12 mouse cellular contexts compared by ENCODE assay signal in genomic region chr12:3884892-3885493, GRCm38 (mm10).
A peak's percentile ranks its signal among the peaks of the same experiment; 100 is the strongest.
DNase-seq lines count a peak whose midpoint lies in the region; ATAC-seq and TF ChIP-seq lines count a peak whose summit lies in the region.
"Had no signal": no experiment of that assay in that cellular context is flagged by ENCODE, and none has a peak within 500 bp of the region (broad histone marks: within the 10 kb centered on the region; RNA-seq: fewer than 3 reads in every experiment).

No protein-coding gene starts in this region.

- no peaks in the 10 kb centered on the region for H3K9me3 ChIP-seq in hindbrain, embryonic 11.5 days (ENCODE audit: control insufficient read depth, low read length)
- no peaks in the 10 kb centered on the region for H3K9me3 ChIP-seq in hindbrain, embryonic 12.5 days (replicated peaks)
- H3K9me3 ChIP-seq in neural tube, embryonic 12.5 days, result no peaks in the 10 kb centered on the region
- H3K9me3 ChIP-seq in neural tube, embryonic 15.5 days (replicated peaks), result no peaks in the 10 kb centered on the region
- H3K9me3 ChIP-seq in embryonic facial prominence, embryonic 12.5 days, result no peaks in the 10 kb centered on the region

- no peak overlapping the region for H3K4me3 ChIP-seq in hindbrain, embryonic 11.5 days (ENCODE audit: low read depth, low read length)
- H3K4me3 ChIP-seq in hindbrain, embryonic 12.5 days, result no peak overlapping the region
- H3K4me3 ChIP-seq in neural tube, embryonic 12.5 days, result no peak overlapping the region
- no peak overlapping the region for H3K4me3 ChIP-seq in neural tube, embryonic 15.5 days (replicated peaks)
- no peak overlapping the region for H3K4me3 ChIP-seq in embryonic facial prominence, embryonic 12.5 days
- no peak overlapping the region for H3K4me3 ChIP-seq in olfactory bulb, adult 2 months (ENCODE audit: insufficient read depth, low read depth, low read length)

- peaks cover 18% of the 10 kb centered on the region for H3K4me1 ChIP-seq in hindbrain, embryonic 11.5 days (replicated peaks; ENCODE audit: control insufficient read depth, insufficient read depth, low read length)
- peaks cover 57% of the 10 kb centered on the region for H3K4me1 ChIP-seq in hindbrain, embryonic 12.5 days
- peaks cover 44% of the 10 kb centered on the region for H3K4me1 ChIP-seq in neural tube, embryonic 12.5 days
- peaks cover 62% of the 10 kb centered on the region for H3K4me1 ChIP-seq in neural tube, embryonic 15.5 days
- H3K4me1 ChIP-seq in embryonic facial prominence, embryonic 12.5 days, result peaks cover 61% of the 10 kb centered on the region
- peaks cover 72% of the 10 kb centered on the region for H3K4me1 ChIP-seq in olfactory bulb, adult 2 months (ENCODE audit: control insufficient read depth, insufficient read depth, low read length)

- no peak overlapping the region for H3K4me2 ChIP-seq in hindbrain, embryonic 11.5 days (replicated peaks; ENCODE audit: low read depth, low read length)
- H3K4me2 ChIP-seq in hindbrain, embryonic 12.5 days (replicated peaks), result no peak overlapping the region
- H3K4me2 ChIP-seq in neural tube, embryonic 12.5 days (replicated peaks), result 0 out of 2 replicates have a peak overlapping the region, but pooled peaks have one; percentile 2
- H3K4me2 ChIP-seq in neural tube, embryonic 15.5 days, result no peak overlapping the region
- H3K4me2 ChIP-seq in embryonic facial prominence, embryonic 12.5 days (replicated peaks), result no peak overlapping the region

- TF ChIP-seq CTCF in olfactory bulb, adult 2 months (IDR thresholded peaks at IDR 0.05; ENCODE audit: insufficient read depth, low read depth, low read length), result no peak

- no peak overlapping the region for H3K9ac ChIP-seq in hindbrain, embryonic 11.5 days (ENCODE audit: low read depth, low read length)
- no peak overlapping the region for H3K9ac ChIP-seq in hindbrain, embryonic 12.5 days
- no peak overlapping the region for H3K9ac ChIP-seq in neural tube, embryonic 12.5 days
- no peak overlapping the region for H3K9ac ChIP-seq in neural tube, embryonic 15.5 days (replicated peaks)
- H3K9ac ChIP-seq in embryonic facial prominence, embryonic 12.5 days, result 0 out of 2 replicates have a peak overlapping the region, but pooled peaks have one; percentile 7

- TF ChIP-seq POLR2A in olfactory bulb, adult 2 months (IDR thresholded peaks at IDR 0.05; ENCODE audit: insufficient read depth, low read depth, low read length), result no peak

- peak; percentile 34 for DNase-seq in hindbrain, embryonic 11.5 days (ENCODE audit: low spot score)
- DNase-seq in testis, postnatal 10 days (ENCODE audit: low spot score), result no peak
- DNase-seq in adrenal gland, adult 18-20 months (ENCODE audit: low spot score in 2 of 2), result no peak
- DNase-seq: heart, postnatal 10 days; kidney, adult 9 months; lung, postnatal 14 days; thymus, adult 2 months had no signal

- no peak for ATAC-seq in hindbrain, embryonic 11.5 days (ENCODE audit: low FRiP score)
- no peak for ATAC-seq in hindbrain, embryonic 12.5 days (ENCODE audit: low FRiP score)
- no peak for ATAC-seq in neural tube, embryonic 12.5 days (ENCODE audit: low FRiP score, low read depth)
- ATAC-seq in neural tube, embryonic 15.5 days (ENCODE audit: low FRiP score), result no peak
- no peak for ATAC-seq in embryonic facial prominence, embryonic 12.5 days (ENCODE audit: insufficient number of reproducible peaks, insufficient read depth, low FRiP score, low TSS enrichment)

- H3K27me3 ChIP-seq in hindbrain, embryonic 11.5 days (ENCODE audit: control insufficient read depth, insufficient read depth, low read length), result no peaks in the 10 kb centered on the region
- H3K27me3 ChIP-seq in hindbrain, embryonic 12.5 days, result no peaks in the 10 kb centered on the region
- H3K27me3 ChIP-seq in neural tube, embryonic 12.5 days (replicated peaks), result no peaks in the 10 kb centered on the region
- H3K27me3 ChIP-seq in neural tube, embryonic 15.5 days (replicated peaks), result no peaks in the 10 kb centered on the region
- H3K27me3 ChIP-seq in embryonic facial prominence, embryonic 12.5 days, result no peaks in the 10 kb centered on the region

- WGBS in hindbrain, embryonic 11.5 days, result 11% methylated on average over 9 of the region's 9 CpGs
- WGBS in hindbrain, embryonic 12.5 days, result 15% methylated on average over 9 of the region's 9 CpGs
- WGBS in neural tube, embryonic 12.5 days, result 18% methylated on average over 9 of the region's 9 CpGs
- 29% methylated on average over 9 of the region's 9 CpGs for WGBS in neural tube, embryonic 15.5 days
- 9% methylated on average over 9 of the region's 9 CpGs for WGBS in embryonic facial prominence, embryonic 12.5 days
- 45% methylated on average over 9 of the region's 9 CpGs for WGBS in olfactory bulb, adult 2 months

- H3K36me3 ChIP-seq in hindbrain, embryonic 11.5 days (ENCODE audit: control insufficient read depth, insufficient read depth, low read length), result no peaks in the 10 kb centered on the region
- peaks cover 7% of the 10 kb centered on the region for H3K36me3 ChIP-seq in hindbrain, embryonic 12.5 days
- peaks cover 11% of the 10 kb centered on the region for H3K36me3 ChIP-seq in neural tube, embryonic 12.5 days
- H3K36me3 ChIP-seq in neural tube, embryonic 15.5 days, result peaks cover 16% of the 10 kb centered on the region
- peaks cover 42% of the 10 kb centered on the region; the same call in 1 of the 2 replicates for H3K36me3 ChIP-seq in embryonic facial prominence, embryonic 12.5 days

- no peak overlapping the region; the same call in 1 of the 2 replicates for H3K27ac ChIP-seq in hindbrain, embryonic 11.5 days (ENCODE audit: low read depth, low read length)
- H3K27ac ChIP-seq in hindbrain, embryonic 12.5 days, result no peak overlapping the region
- H3K27ac ChIP-seq in neural tube, embryonic 12.5 days, result no peak overlapping the region
- no peak overlapping the region for H3K27ac ChIP-seq in neural tube, embryonic 15.5 days (replicated peaks)
- H3K27ac ChIP-seq in embryonic facial prominence, embryonic 12.5 days, result peak overlapping the region; percentile 47
- peak overlapping the region; percentile 30; the same call in 1 of the 2 replicates for H3K27ac ChIP-seq in olfactory bulb, adult 2 months (ENCODE audit: insufficient read depth, low read depth, low read length)

Comparison
In these comparisons a context has a peak if more than half of its experiments do, and no peak if none do; other contexts are left out.
1. H3K27ac ChIP-seq: peak in embryonic facial prominence, embryonic 12.5 days (single experiment) and olfactory bulb, adult 2 months (single experiment); none in hindbrain, embryonic 11.5 days (single experiment), hindbrain, embryonic 12.5 days (single experiment), neural tube, embryonic 12.5 days (single experiment) and neural tube, embryonic 15.5 days (single experiment).